8 mouse cellular contexts compared by ENCODE assay signal in the genomic region with DNA sequence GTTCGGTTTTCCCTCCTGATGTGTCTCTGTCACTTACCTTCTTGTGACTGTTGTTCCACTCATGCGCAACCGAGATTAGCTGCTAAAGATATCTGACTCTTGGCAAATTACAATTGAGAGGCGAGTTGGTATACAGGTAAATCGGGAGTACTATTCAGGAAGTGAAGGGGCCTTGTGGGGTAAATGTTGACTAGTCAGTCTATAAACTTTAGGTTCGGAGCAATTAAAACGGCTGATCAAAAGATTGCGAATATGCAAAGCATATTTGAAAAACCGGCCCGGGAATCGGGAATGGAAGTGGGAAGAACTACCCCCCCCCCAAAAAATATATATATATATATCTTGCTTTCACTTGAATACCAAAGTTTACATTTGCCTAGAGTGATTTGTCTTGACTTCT. TPM values are rescaled to one million over a fixed set of nuclear protein-coding genes. Genes with fewer than 3 reads are reported as not detected.
DNase-seq lines count a peak whose midpoint lies in the region; ATAC-seq and TF ChIP-seq lines count a peak whose summit lies in the region.

Gene Rnf180, minus strand, starts transcription at position 101 of the 400 bp plus-strand sequence.

- no peak within 1 kb of the TSS; the same call in 1 of the 2 replicates for H3K27ac ChIP-seq in lung, embryonic 16.5 days (ENCODE audit: low read length)
- no peak within 1 kb of the TSS for H3K27ac ChIP-seq in small intestine, adult 2 months (ENCODE audit: insufficient read depth, low read depth, low read length)

- peak within 1 kb of the TSS; percentile 82 for H3K4me3 ChIP-seq in lung, embryonic 16.5 days (ENCODE audit: low read length)
- peak within 1 kb of the TSS; percentile 76 for H3K4me3 ChIP-seq in small intestine, adult 2 months (ENCODE audit: low read depth, low read length)

- TF ChIP-seq CTCF in small intestine, adult 2 months (IDR thresholded peaks at IDR 0.05; ENCODE audit: extremely low read depth, insufficient read length, insufficient replicate concordance, low read depth, low read length): no peak

- intact Hi-C loops in left cerebral cortex, postnatal 25 days (cut with DNase I): no loop called here

- peaks cover 13% of the 10 kb centered on the region for H3K4me1 ChIP-seq in lung, embryonic 16.5 days (replicated peaks; ENCODE audit: control insufficient read depth, insufficient read depth, low read length)
- peaks cover 6% of the 10 kb centered on the region; the same call in 1 of the 2 replicates for H3K4me1 ChIP-seq in small intestine, adult 2 months (ENCODE audit: control insufficient read depth, insufficient read depth, insufficient read length, low read length)

- no peaks in the 10 kb centered on the region; the same call in 1 of the 2 replicates for H3K27me3 ChIP-seq in lung, embryonic 16.5 days (ENCODE audit: control insufficient read depth, insufficient read depth, low read depth, low read length)
- H3K27me3 ChIP-seq in small intestine, adult 2 months (ENCODE audit: control insufficient read depth, insufficient read depth, low read length): peaks cover 11% of the 10 kb centered on the region

- H3K9ac ChIP-seq in lung, embryonic 16.5 days (ENCODE audit: low read length): peak within 1 kb of the TSS; percentile 71

- WGBS in lung, embryonic 16.5 days: 43% methylated on average over 11 of the region's 11 CpGs
- WGBS in small intestine, adult 2 months: 29% methylated on average over 11 of the region's 11 CpGs

- H3K4me2 ChIP-seq in lung, embryonic 16.5 days (ENCODE audit: low read depth, low read length): peak within 1 kb of the TSS; percentile 64

- no peak for TF ChIP-seq POLR2A in small intestine, adult 2 months (IDR thresholded peaks at IDR 0.05; ENCODE audit: low read depth, low read length)

- no peaks in the 10 kb centered on the region for H3K9me3 ChIP-seq in lung, embryonic 16.5 days (ENCODE audit: control insufficient read depth, low read length)

- no peak for DNase-seq in adrenal gland, postnatal 25 days
- DNase-seq in adrenal gland, adult 18-20 months (ENCODE audit: low spot score in 2 of 2): no peak
- no peak for DNase-seq in lung, postnatal 14 days
- no peak for DNase-seq in left cerebral cortex, postnatal 25 days (ENCODE audit: low spot score in 2 of 2)
- DNase-seq in thymus, postnatal 4 days: no peak

- no peaks in the 10 kb centered on the region for H3K36me3 ChIP-seq in lung, embryonic 16.5 days (ENCODE audit: control insufficient read depth, insufficient read depth, low read length)
- no peaks in the 10 kb centered on the region for H3K36me3 ChIP-seq in small intestine, adult 2 months (ENCODE audit: control insufficient read depth, insufficient read depth, low read length)

- no peak for ATAC-seq in lung, embryonic 16.5 days (ENCODE audit: low read depth)
- no peak for ATAC-seq in inflammation-experienced regulatory T-cells, adult 6 months

RNA-seq across cellular contexts. Expression of gene Rnf180, which starts in this region (rescaled TPM):
- total RNA-seq in adrenal gland, postnatal 25 days (2021): 10.7 and 11.9 TPM in 2 replicates
- total RNA-seq in adrenal gland, adult 18-20 months (2021): 10 to 100 TPM in 1 of 2 experiments, 1 to 10 TPM in 1; 6.5 to 18.4 TPM
- 3.3 and 3.7 TPM in 2 replicates for polyA plus RNA-seq in lung, embryonic 16.5 days (2015; fragmentation: Nextera tagmentation; extraction: Ambion mirVana)
- total RNA-seq in left cerebral cortex, postnatal 25 days (2021): 10 to 100 TPM; 17.4 to 22.2 TPM
- 0.23 TPM in 2 replicates for polyA plus RNA-seq in small intestine, adult 2 months (2012; rRNA removed)
- polyA plus RNA-seq in inflammation-experienced regulatory T-cells, adult 6 months (2017; shearing (Covaris generic)): not detected
